In genomic region chr9:8351071-8351470, GRCm38 (mm10) we compare ENCODE assay signal across 18 mouse cellular contexts.
DNase-seq lines count a peak whose midpoint lies in the region; TF ChIP-seq lines count a peak whose summit lies in the region.
"Had no signal": no experiment of that assay in that cellular context is flagged by ENCODE, and none has a peak within 500 bp of the region (broad histone marks: within the 10 kb centered on the region; RNA-seq: fewer than 3 reads in every experiment).

No protein-coding gene starts in this region.

- H3K9ac ChIP-seq in liver, adult 2 months (ENCODE audit: low read depth, low read length), result no peak overlapping the region
- H3K9ac ChIP-seq: embryonic facial prominence, embryonic 15.5 days; heart, embryonic 12.5 days; hindbrain, embryonic 14.5 days had no signal

- peak; percentile 46 for DNase-seq in liver, adult 2 months (ENCODE audit: extremely low read depth, low read depth, low spot score)
- DNase-seq in liver, result no peak
- DNase-seq in kidney, adult 8-10 months, result peak; percentile 67 to 74
- DNase-seq in kidney, postnatal 10 days, result peak; percentile 34
- peak; percentile 15 for DNase-seq in yolk sac, embryonic 10.5 days (ENCODE audit: low spot score)
- no peak for DNase-seq in embryo, embryonic 9.5 days (ENCODE audit: extremely low spot score)
- DNase-seq in layer of hippocampus, adult 11-12 months (ENCODE audit: low spot score), result no peak
- DNase-seq: adrenal gland, postnatal 14 days; cerebellum, adult 11-12 months; cerebellum, adult 9-11 months; gastrocnemius, adult 2 months; gastrocnemius, postnatal 25 days had no signal

- no peaks in the 10 kb centered on the region for H3K79me2 ChIP-seq in liver, adult 2 months (ENCODE audit: control insufficient read depth, insufficient read depth, low read length)

- no peak overlapping the region for H3K27ac ChIP-seq in liver, adult 2 months (replicated peaks; ENCODE audit: insufficient read depth, low read depth, low read length)
- H3K27ac ChIP-seq: embryonic facial prominence, embryonic 15.5 days; forebrain, embryonic 10.5 days; gastrocnemius, adult 2 months; hindbrain, embryonic 10.5 days; hindbrain, embryonic 14.5 days had no signal

- no peak for TF ChIP-seq POLR2A in liver, adult 2 months (IDR thresholded peaks at IDR 0.05; ENCODE audit: extremely low read depth, insufficient read depth, low read length)

- WGBS in liver, adult 2 months, result 53% methylated on average over 3 of the region's 3 CpGs

- TF ChIP-seq CTCF in liver, adult 2 months (IDR thresholded peaks at IDR 0.05; ENCODE audit: low read depth, low read length), result no peak

- H3K4me1 ChIP-seq in liver, adult 2 months (ENCODE audit: control insufficient read depth, insufficient read depth, low read length), result no peaks in the 10 kb centered on the region
- H3K4me1 ChIP-seq: embryonic facial prominence, embryonic 15.5 days; forebrain, embryonic 10.5 days; heart, embryonic 12.5 days; hindbrain, embryonic 10.5 days had no signal

- no peak overlapping the region for H3K4me3 ChIP-seq in liver, adult 2 months (ENCODE audit: insufficient read depth, low read depth, low read length)
- H3K4me3 ChIP-seq: embryonic facial prominence, embryonic 15.5 days; erythroblast, embryonic 14.5 days; forebrain, embryonic 10.5 days; gastrocnemius, adult 2 months; heart, embryonic 12.5 days; hindbrain, embryonic 10.5 days had no signal

- no peaks in the 10 kb centered on the region for H3K27me3 ChIP-seq in liver, adult 2 months (ENCODE audit: control insufficient read depth, insufficient read depth, low read length)
- H3K27me3 ChIP-seq: embryonic facial prominence, embryonic 15.5 days; heart, embryonic 12.5 days had no signal

- H3K36me3 ChIP-seq in liver, adult 2 months (ENCODE audit: control insufficient read depth, insufficient read depth, low read length), result no peaks in the 10 kb centered on the region
- H3K36me3 ChIP-seq: embryonic facial prominence, embryonic 15.5 days; forebrain, embryonic 10.5 days; heart, embryonic 12.5 days; hindbrain, embryonic 10.5 days had no signal

Comparison
In these comparisons a context has a peak if more than half of its experiments do, and no peak if none do; other contexts are left out.
1. DNase-seq: peak in liver, adult 2 months (single experiment), kidney, adult 8-10 months (2 of 2), kidney, postnatal 10 days (single experiment) and yolk sac, embryonic 10.5 days (single experiment); none in liver (single experiment), embryo, embryonic 9.5 days (single experiment) and layer of hippocampus, adult 11-12 months (single experiment).